Mouse (Mus musculus) kidney, adult 9 months (tissue): ENCODE data around the gene Tmem168.

Experiments
- DNase-seq: peaks from one replicate; pipeline ENCODE4 v3.0.0; 2022

The Tmem168 gene

DNA sequence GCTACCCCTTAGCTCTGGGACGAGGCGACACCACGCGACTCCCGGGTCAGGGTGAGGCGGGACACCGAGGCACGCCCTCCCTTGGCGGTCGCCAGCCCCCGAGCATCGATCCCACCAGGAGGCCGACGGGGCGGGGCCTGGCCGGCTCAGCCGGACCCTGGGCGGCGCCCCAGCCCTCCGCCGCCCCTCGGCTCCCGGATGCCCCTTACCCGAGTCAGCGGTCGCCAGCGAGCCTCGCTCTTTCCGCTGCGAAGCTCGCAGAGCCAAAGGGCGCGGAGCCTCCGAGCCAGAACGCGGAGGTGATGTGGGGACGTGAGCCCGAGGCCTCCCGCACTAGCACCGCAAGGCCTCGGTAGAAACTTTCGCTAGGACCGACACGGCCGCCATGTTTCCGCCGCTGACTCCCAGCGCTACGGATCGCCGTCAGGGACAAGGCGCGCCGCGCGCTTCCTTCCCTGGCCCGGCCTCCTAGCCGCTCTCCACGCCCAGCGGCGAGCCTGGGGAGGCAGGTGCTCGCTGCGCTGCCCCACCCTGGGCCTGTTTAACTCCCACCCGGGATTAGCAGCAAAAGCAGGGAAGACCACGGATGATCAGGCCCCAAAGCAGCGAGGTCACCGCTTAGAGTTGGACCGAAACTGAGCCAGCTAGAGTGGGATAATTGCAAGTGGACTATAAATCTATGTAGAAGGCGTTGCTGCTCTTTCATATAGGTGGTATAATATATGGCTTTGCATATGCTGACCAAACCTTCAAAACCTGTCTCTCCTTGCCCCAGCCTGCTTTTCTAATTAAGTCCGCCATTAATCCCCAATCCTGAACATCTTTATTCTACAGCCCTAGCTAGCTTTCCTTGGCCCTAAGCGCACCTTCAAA, at the start of gene Tmem168:
TSS of gene Tmem168 (minus strand) at position 480 of the 873 bp plus-strand sequence.
- DNase-seq = peak; percentile 93

DNA sequence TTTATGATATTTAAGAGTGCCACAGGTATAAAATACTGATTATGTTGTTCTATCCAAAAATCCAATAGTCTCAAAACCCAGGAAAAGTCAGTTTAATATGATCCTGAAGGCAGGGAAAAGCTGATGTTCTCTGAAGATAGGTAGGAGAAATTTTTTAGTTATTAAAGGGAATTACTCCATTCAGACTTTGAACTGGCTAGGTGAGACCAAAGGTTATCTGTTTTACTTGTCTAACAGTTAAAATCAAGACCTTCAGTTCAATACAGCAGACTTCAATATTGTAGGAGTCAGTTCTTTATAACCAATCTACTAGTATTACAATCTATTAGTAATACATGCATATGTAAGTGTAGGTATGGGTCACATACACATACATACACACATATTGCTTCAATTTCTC, 46.2 kb upstream of the Tmem168 start:
- DNase-seq = no peak

GRCm38 (mm10) chr6:13652284-13652683, 44.4 kb upstream of the Tmem168 start:
- DNase-seq = no peak

GRCm38 (mm10) chr6:13650854-13651253, 43.0 kb upstream of the Tmem168 start:
- DNase-seq = no peak

- DNase-seq = no peak
These were observed 40.4 kb upstream of the Tmem168 start for GRCm38 (mm10) chr6:13648305-13648704.

GRCm38 (mm10) chr6:13636582-13636989, 28.7 kb upstream of the Tmem168 start:
- no peak for DNase-seq

- DNase-seq = no peak
These were observed 24.7 kb upstream of the Tmem168 start for GRCm38 (mm10) chr6:13632571-13632970.

- no peak for DNase-seq
These were observed 22.7 kb upstream of the Tmem168 start for GRCm38 (mm10) chr6:13630607-13631006.

- DNase-seq = no peak
These were observed 11.7 kb upstream of the Tmem168 start for GRCm38 (mm10) chr6:13619618-13620017.

DNA sequence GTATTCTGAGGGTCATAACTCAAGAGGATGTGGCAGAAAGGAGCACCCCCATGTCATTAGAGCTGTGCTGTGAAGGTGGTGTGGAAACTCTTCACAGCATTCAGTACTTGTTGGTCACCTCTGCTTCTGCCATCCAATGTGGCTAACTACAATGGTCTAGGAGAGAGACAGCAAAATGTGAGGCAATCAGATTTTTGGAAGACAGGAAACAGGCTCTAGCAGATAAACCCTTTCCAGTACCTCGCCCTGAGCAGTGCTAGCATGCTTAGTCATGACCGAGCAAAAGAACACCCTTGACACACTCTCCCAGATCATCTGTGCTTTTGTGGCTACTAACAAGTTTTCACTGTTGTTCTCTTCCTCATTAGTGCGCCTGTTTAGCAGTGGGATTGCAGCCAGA, 9.2 kb upstream of the Tmem168 start:
- no peak for DNase-seq

DNA sequence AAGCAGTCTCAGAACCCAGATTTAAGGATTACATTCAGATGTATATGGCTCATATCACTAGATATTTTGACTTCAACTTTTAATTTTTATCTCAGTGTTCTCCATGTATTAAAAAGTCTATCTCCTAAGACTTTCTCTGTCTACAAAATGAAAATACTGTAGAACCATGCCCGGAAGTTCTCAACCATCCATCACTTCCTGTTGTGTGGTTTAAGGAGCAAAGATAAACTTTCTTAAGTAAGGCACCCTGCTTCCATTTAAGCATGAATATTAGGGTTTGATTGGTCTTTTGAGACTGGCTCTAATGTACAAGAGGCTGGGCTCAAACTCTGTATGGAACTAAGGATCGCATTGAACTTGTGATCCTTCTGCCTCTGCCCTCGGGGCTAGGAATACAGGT, 6.7 kb upstream of the Tmem168 start:
- no peak for DNase-seq

- DNase-seq = no peak
These were observed 5.8 kb upstream of the Tmem168 start for GRCm38 (mm10) chr6:13613671-13614070.

GRCm38 (mm10) chr6:13610869-13611268, 3.0 kb upstream of the Tmem168 start:
- DNase-seq = no peak

GRCm38 (mm10) chr6:13609353-13610140, 1.6 kb upstream of the Tmem168 start:
- peak; percentile 56 for DNase-seq

DNA sequence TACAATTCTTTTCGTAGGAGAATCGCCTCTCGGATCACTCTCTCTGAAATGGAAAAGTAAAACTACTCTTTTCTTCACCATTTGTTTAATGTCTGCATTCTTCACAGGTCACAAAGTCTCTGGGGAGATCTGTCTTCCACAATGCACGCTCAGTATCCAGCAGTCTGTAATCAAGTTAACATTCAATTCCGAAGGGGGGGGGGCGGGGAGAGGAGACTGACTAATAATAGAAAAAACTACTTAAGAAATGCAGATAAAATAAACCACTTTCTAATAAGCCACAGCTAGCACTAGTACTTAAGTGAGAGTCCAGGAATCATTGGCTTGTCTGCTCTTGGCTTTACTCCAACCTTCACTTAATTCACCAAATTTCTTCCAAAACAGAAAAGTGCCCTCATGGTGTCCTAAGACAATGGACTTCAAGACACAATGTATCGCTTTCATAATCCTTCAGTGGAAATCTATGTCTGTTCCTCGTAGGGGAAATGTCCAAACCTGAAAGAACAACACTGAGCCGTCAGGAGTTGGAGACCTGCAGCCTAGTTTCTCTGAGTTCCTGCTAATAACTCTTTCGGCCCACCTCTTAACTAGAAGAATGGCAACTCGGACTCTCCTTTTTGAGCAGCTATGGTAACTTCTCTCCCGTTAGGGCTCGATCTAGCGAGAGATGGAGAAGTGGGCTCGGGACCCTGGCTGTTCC, 829 bp downstream of the Tmem168 start:
- no peak for DNase-seq

- no peak for DNase-seq
These were observed 1.5 kb downstream of the Tmem168 start for GRCm38 (mm10) chr6:13606394-13606793.

- DNase-seq = no peak
These were observed 4.8 kb downstream of the Tmem168 start for GRCm38 (mm10) chr6:13603134-13603533.

DNA sequence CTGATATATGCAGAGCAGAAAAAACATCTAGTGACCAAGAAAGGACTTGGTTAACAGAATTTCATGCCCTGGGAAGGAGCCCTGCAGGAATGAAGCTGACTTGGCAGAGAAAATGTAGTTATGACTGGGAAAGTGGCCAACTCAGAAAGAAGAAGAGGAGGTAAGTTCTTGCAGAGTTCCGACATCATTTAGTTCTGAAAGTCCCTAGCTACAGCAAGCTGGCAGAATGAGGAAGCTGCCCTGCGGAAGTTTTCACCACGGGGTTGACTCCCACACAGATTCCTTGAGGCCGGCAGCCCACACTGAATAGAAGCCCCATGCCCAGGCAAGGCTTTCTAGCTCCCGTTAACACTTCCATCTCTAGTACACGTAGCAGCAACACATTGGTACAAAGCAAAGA, 6.3 kb downstream of the Tmem168 start:
- peak; percentile 65 for DNase-seq

DNA sequence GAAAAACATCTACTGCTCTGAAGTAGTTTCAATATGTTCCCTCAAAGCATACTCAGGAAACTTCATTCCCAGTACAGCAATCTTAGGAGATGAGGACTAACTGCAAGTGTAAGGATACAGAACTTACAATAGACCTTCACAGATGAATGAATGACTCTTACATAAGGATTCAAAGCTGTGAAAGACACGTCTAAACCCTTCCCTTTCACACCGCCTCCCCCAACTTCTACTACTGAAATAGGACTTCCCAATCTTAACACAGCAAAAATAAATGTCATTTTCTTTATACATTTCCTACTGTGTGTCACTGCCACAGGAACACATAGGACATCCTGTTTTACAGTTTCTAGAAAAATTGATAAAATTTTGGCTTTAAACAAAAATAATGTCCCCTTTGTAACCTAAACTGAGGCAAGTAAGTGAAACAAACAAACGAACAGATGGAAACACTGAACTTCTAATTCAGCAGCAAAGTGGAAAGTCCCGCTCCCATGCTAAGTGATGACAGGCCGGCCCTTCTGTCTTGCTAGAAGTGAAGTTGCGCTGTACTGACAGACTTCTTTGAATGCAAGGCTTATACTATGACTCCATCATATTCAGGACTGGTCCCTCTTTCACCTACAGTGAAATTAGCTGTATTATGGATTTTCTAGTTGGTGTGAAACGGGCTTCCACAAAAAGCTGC, 9.5 kb downstream of the Tmem168 start:
- no peak for DNase-seq

GRCm38 (mm10) chr6:13592729-13593345, 15.1 kb downstream of the Tmem168 start:
- DNase-seq = no peak

DNA sequence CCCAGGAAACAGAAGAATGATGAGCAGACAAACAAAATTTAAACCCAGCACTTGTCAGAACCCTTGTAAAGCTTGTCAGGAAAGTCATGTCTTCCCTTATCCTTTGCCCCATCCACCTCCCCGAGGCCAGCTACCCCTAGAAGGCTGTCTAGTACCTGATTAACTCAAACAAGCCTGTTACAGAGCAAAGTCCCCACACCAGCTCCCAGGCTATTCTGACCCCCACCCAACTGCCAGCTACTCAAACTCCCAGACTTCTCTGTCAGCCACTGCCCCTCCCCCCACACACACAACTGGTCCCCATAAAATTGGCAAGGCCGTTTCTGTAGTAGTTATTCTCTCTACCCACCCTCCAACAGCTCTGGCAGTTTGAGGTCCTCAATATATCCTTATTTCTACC, 21.3 kb downstream of the Tmem168 start:
- peak; percentile 90 for DNase-seq

- DNase-seq = no peak
These were observed 21.7 kb downstream of the Tmem168 start for GRCm38 (mm10) chr6:13586154-13586553.
